Mouse (Mus musculus): ENCODE measurements around the gene Slc24a1.

GRCm38 (mm10) chr9:64930256-64930655 is 21.2 kb downstream of the Slc24a1 start:
- TF ChIP-seq CTCF (IDR thresholded peaks at IDR 0.05; ENCODE audit: low read depth, low read length) (no peak), POLR2A (IDR thresholded peaks at IDR 0.05; ENCODE audit: insufficient read depth, low read length) (no peak), EP300 (IDR thresholded peaks at IDR 0.05; ENCODE audit: insufficient read depth, low read depth, low read length) (no peak)

Measured in ES-Bruce4 (cell line).